Mouse (Mus musculus): ENCODE measurements around the gene Rapgef3. TPM values are rescaled to one million over a fixed set of nuclear protein-coding genes. Genes with fewer than 3 reads are reported as not detected.

Gene Rapgef3
- polyA plus RNA-seq, 3 experiments from 2014 or later, result not detected

- ATAC-seq, result no peak
These were observed 49.1 kb downstream of the Rapgef3 start for GRCm38 (mm10) chr15:97718535-97719155.

DNA sequence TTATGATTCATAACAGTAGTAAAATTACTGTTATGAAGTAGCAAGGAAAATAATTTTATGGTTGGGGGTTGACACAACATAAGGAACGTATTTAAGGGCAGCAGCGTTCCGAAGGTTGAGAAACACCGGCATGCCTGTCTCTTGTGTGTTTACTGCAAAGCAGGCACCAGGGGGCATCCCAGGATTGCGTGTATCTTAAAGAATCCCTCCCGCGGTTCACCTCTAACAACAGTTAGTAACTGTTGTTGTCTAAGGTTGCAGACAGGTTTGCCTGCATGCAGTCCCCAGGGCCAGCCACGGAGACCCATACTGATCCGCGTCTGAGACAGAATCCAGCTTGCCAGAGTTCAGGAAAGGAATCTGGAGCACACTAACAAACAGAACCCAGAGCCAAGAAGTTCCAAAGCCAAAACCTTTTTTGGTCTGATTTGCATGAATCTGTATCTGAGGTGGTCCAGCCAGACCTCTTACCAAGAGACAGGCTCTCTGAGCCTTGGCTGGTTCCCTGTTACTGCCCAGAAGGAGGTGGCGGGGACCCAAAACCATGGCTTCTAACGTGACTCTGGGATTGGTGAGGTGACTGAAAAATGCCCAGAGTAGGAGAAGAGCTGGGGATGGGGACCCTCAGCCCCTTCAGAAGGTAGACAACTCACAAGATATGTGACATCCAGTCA, 49.8 kb downstream of the Rapgef3 start:
- peak; percentile 86 for ATAC-seq

DNA sequence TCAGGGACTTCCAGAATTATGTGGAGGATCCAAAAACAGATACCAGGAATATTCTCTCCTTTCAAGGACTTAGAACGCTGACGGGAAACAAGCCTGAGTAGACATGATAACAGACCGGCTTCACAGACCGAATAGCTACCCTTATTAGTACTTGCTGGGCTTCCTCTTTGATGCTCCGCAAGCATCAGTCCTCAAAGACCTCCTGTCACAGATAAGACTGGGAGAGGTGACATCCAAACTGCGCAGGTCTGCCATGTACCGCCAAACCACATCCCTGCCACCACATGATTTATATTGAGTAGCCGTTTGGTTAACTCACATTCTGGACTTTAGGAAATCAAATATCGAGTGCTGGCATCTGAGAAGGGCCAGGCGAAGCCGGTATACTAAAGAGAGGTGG, 51.0 kb downstream of the Rapgef3 start:
- no peak for ATAC-seq

DNA sequence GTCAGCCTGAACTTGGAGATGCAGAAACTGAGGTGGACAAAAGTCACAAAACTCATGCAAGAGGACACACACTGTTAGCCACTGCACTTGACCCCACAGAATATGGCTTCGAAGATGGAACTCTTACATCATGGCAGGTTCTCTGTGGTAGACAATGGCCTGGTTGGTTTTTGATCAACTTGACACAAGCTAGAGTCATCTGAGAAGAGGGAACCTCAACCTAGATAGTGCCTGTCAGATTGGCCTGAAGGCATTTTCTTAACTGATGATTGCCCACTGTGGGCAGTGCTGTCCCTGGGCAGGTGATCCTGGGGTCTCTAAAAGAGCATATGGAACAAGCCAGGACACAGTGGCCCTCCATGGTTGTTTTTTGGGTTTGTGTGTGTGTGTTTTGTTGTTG, 52.0 kb downstream of the Rapgef3 start:
- ATAC-seq, result no peak

GRCm38 (mm10) chr15:97715083-97715482, 52.7 kb downstream of the Rapgef3 start:
- no peak for ATAC-seq

DNA sequence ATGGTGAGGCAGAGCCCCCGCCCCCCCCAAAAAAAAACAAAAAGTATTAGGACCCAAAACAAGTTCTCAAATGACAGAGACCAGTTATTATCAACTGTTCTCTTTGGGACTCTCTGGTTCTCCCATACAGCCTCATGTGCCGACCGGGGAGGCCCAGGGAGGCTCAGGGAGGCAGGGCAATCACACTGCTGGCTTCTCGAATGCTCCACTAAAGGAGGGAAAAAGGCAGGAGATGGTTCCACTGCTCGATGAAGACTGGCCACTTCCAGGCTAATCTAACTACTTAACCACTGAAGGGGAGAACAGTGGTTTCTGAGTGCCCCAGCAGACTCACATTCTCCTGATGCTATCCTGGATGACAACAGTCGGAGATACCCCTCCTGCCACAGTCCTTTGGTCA, 55.2 kb downstream of the Rapgef3 start:
- ATAC-seq, result no peak

DNA sequence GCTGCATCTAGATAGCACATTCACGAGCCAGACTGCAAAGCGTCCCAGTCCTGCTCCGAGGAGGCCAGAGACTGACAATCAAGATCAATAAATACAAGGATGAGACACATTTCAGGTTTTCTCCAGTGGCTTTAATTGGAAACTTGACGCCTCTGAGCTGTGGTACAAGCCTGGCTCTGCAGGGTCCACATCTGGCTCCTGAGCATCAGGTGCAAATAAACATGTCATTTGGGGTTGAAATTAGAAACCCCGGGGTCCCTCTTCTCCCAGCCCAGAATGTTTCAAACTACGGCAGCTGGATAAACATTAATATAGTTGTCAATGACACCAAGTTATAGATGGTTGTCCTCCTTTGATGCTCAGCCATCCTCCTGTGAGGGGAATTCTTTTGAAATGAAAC, 56.9 kb downstream of the Rapgef3 start:
- no peak for ATAC-seq

- peak; percentile 91 for ATAC-seq
These were observed 62.3 kb downstream of the Rapgef3 start, which contains the start of gene Rpap3 for GRCm38 (mm10) chr15:97705211-97706050. TSS of gene Rpap3 (minus strand) at chr15:97705825.

DNA sequence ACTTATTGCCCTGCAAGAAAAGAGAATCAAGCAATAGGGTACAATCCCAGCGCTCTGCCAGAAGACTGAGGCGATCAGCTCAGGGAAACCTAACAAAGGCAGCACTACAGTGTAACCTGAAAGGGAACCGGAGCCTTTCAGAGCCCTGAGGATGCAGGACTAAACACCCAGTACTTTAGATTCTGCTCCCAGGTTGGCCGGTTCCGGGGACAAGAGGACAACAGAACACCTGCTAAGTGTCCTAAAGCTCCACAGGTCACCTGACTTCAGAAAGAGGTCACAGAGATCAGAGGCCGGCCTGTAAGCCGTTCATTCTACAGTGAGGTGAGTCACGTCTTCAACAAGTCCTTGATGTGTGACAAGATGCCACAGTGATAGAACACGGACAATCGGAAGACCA, 71.2 kb downstream of the Rapgef3 start:
- no peak for ATAC-seq

Other genes with a start within 250 kb of the Rapgef3 start
- 10 to 100 TPM; 17.3 to 34.2 (median 22.8) TPM for gene Rpap3, start 62.1 kb downstream of the Rapgef3 start, polyA plus RNA-seq (2017; shearing (Covaris generic))
- gene Endou, start 36.6 kb downstream of the Rapgef3 start, polyA plus RNA-seq (2017; shearing (Covaris generic)), result not detected
- gene Slc48a1, start 10.5 kb upstream of the Rapgef3 start, polyA plus RNA-seq (2017; shearing (Covaris generic)), result 10 to 100 TPM; 30.1 to 34.1 (median 30.8) TPM
- gene Hdac7, start 76.5 kb upstream of the Rapgef3 start, polyA plus RNA-seq (2017; shearing (Covaris generic)), result 10 to 100 TPM; 47.2 to 80.6 (median 77.9) TPM
- gene Vdr, start 142.7 kb upstream of the Rapgef3 start, polyA plus RNA-seq (2017; shearing (Covaris generic)), result 1 to 10 TPM in 2 of 3 experiments, under 1 TPM in 1; 0.16 to 2.8 (median 2.1) TPM
- 10 to 100 TPM; 18.8 to 32.3 (median 28.5) TPM for gene Tmem106c, start 196.2 kb upstream of the Rapgef3 start, polyA plus RNA-seq (2017; shearing (Covaris generic))
- gene Col2a1, start 236.7 kb upstream of the Rapgef3 start, polyA plus RNA-seq (2017; shearing (Covaris generic)), result not detected

All from inflammation-experienced regulatory T-cells, adult 6 months (primary cell).